Mouse (Mus musculus) lung, postnatal 0 days (tissue): ENCODE measurements around the gene Ppp4r2.

Experiments used
- CTCF ChIP-seq: IDR thresholded peaks from 2 replicates; pipeline ENCODE4 v1.5.1; 2016; ENCODE audit warnings: antibody characterized with exemption, mild to moderate bottlenecking
- EP300 ChIP-seq: IDR thresholded peaks from 2 replicates; pipeline ENCODE4 v1.6.1; 2016; ENCODE audit warnings: antibody characterized with exemption, mild to moderate bottlenecking, control low read depth

DNA sequence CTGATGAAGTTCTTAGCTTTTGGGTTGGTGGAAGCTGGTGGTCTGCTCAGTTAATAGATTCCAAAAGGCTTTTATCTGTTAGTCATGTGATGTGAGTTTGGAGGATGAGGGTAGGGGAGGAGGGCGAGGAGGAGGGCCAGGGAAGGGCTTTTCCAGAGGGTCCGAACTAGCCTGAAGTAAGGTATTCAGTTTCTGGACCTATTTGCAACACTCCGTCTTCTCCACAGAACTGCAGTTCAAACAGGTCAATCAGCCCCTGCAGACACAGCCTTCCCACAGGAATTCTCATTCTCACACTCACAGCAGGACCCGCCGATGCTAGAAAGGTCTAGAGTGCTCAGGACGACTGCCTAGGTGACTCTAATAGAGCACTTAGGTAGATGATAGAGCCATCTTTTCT lies 39.8 kb downstream of the Ppp4r2 start:
- no peak for TF ChIP-seq CTCF
- no peak for TF ChIP-seq EP300
